Mouse (Mus musculus): ENCODE results near the gene Fkbp1b.
"Not testable (repeated sequence)": the region's sequence is repeated elsewhere in the genome, so short reads cannot be mapped to it uniquely, and the experiment has no call there.

Fkbp1b gene

DNA sequence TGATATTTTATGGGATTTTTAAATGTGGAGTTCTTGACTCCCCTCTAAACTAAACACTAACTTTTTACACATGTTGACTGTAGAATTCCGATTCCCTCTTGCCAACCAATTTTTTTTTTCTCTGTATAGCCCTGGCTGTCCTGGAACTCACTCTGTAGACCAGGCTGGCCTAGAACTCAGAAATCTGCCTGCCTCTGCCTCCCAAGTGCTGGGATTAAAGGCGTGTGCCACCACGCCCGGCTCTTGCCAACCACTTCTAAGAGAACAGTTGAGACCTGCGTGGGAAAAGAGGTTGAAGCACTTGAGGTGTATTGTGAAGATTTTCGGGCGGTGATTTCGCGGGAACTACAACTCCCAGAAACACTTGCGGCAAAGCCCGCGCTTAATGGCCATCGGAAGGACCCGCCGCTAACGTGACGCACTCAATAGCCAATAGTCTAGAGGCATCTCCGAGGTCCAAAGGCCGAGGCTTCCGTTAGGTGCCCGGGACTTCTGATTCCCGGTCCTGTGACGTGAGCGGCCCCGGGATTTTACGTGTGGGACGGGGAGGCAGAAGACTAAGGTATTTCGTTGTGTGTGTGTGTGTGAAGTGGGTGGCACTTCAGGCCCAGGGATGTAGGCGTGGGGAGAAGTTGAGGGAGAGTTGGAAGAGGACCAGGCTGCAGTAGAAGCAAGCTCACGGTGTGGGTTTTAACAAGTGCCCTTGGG lies 1.7 kb upstream of the Fkbp1b start, which contains the start of gene Wdcp:
Gene Wdcp (plus strand): TSS at position 414 of the 708 bp plus-strand sequence.
- peak; percentile 86 for DNase-seq

DNA sequence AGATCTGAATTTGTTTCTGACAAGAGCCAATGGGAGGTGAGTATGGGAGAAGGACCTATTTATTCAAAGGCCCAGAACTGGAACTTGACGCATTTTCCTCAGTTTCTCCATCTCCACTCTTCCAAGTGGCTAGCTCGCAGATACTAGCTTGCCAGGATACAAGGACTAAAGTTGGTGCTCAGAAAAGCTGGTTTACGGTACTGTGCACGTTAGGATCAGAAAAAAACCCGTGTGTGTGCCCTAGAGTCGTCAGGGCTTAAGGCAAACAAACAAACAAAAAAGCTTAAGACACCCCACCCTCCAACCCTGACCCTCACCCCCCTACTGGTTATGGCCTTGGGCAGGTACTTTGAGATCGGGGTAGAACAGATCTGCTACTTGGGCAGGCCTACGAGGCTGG lies 1.1 kb upstream of the Fkbp1b start:
- no peak for DNase-seq

DNA sequence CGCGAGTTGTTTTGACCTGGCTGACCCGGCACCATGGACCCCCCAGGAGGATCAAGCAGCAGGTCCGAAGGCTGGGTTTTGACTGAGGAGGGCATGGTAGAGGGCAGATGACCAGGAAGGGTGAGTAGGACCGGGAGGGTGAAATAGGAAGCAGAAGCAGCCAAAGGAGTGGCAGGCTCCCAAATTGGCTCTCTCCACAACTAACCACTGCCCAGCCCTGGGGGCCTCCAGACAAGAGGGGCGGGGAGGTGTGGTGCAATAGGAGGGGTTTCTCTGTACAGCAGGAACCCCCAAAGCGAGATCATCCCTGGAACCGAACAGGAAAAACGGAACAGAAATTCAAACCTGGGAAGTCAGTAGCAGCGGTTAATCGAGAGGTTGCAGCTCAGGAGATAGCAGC lies 650 bp downstream of the Fkbp1b start:
- no peak for DNase-seq

DNA sequence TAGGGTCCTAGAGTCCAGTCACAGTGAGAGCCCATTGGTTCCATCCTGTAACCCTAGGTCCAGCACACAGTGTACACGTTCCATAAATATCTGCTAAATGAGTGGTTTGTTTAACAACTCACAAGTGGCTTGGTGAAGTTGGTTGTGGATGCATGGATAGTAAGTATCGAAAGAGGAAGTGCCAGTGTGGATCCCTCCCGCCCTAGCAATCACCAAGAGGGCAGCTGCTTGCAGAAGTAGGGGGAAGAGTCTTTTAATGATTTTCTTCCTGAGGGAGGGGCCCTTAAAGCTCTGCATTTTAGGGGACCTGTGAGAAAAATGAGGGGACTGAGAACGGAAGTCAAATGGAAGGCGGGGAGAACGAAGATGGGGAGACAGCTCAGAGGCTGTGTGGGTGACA lies 1.4 kb downstream of the Fkbp1b start:
- DNase-seq, result peak; percentile 34 to 37

DNA sequence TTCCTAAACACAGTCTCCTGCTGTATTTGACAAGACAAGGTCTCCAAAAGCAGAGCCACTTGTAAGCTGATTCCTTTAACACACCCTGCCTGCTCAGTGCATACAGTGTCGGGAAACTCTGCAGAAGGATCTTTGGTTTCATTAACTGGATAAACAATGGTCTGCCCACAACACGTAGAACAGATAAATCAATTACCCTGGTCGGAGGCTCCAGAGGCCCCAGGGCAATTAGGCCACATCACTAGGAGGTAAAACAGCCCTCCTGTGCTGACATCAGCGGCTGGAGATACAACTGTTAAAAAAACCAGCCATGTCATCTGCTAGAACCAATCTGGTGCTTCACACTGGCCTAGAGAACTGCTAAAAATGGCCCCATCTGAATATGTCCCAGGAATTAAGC lies 4.4 kb downstream of the Fkbp1b start:
- no peak for DNase-seq

DNA sequence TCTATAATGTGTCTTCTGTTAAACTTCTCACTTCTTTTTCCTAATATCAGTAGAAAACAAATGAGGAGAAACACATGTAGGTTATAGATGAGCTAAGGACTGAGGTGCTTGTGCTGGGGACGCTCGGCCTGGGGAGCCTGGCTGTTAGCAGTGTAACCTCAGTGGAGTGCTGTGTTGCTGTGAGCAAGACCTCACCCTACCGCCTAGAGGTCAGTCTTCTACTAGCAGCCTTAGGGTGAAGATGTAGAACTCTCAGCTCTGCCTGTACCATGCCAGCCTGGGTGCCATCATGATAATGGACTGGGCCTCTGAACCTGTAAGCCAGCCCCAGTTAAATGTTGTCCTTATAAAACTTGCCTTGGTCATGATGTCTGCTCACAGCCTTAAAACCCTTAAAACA lies 14.1 kb downstream of the Fkbp1b start:
- DNase-seq, result no peak

DNA sequence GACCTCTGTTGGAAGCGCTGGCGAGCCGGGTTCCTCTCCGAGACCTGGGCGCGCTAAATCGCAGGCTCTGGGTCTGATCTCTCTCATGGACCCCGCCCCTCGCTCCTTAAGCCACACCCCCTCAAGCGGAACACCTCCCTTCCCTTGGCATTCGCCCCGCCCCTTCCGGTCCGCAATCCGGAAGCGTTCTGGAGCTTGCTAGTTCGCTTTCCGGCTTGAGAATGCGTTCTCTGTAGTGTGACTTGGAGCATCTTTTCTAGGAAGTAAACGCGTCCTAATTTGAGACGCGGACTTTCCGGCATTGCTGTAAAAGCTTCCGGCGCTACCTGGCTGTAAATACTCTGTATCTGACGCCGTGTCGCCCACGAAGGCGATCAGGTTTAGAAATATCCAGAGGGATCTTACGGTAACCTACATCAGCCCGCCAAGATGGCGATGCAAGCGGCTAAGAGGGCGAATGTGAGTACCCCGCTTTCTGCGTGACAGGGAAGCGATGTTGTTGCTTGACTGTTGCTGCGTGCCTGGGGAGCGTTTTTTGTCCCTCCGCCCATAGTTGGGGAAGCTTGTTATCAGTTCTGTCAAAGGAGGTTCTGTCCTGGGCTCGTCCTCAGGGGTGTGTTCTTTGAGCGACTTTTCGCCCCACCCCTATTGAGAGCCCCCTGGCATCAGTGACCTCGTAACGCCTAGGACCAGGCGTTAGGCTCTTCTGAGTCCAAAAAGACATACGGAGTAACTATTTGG lies 23.9 kb downstream of the Fkbp1b start, which contains the start of gene Sf3b6:
Gene Sf3b6 (plus strand): TSS at position 184 of the 741 bp plus-strand sequence.
- peak; percentile 100 for DNase-seq

DNA sequence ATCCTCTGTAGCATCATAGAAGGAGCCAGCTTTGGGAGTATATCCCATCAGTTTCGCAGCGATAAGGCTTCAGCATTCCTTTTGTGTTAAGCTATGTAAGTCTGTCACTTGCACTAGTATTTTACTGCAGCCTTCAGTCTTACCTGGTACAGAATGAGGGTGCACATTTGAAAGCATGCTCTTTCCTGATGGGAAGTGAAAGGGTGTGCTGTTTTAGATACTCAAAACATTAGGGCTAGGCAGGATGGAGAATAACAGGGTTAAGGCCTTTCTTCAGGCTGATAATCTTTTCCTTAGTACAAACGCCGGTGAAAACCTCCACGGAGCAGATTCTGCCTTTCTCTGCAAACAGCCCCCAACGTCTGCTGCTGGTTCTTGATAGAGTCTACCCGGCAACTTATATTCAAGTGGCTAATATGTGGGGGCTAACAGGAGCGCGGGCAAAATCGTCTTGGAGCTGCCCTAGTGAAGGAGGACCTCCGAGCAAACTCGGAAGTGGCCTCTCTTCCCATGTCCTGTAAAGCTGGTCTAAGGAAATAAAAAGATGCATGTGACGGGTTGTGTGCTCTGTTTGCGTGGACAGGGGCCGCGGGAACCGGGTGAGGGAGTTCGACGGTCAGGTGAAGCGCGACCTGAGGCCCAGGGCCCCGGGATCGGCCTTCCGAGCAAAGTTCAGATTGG lies 24.6 kb downstream of the Fkbp1b start:
- no peak for DNase-seq

DNA sequence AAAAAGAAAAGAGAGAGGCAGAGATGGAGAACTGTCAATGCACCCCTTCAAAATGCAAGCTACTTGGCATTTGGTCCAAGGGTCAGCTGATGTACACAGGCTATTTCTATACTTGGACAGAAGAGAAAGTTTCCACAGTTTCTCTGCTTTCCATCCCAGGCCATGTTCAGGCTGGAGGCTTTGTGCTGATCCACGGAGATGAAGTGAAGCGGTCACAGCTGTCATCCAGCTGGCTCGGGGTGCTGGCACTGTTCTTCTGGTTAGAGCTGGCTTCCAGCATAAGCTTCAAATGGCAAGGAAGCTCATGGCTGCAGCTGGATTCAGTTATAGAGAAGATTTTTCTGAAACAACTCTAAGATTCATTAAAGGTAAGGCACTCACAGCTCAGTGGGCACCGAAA lies 27.8 kb downstream of the Fkbp1b start:
- no peak for DNase-seq

DNA sequence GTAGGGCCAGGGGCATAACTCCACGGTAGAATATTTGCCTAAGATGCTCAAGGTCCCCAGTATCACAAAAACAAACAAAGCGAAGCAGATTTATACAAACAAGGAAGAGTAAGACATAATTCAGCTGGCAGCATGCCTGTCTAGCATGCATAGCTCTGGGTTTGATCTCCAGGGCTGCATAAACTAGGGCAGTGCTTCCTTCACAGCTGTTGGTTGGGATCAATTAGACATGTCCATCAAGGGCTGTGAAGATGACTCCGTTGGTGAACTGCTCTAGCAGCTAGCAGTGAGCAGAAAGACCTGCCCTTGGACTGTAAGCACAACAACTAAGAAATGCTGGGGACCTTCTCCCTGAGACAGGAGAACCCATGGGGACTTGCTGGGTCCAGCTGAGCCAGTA lies 29.7 kb downstream of the Fkbp1b start:
- no peak for DNase-seq

DNA sequence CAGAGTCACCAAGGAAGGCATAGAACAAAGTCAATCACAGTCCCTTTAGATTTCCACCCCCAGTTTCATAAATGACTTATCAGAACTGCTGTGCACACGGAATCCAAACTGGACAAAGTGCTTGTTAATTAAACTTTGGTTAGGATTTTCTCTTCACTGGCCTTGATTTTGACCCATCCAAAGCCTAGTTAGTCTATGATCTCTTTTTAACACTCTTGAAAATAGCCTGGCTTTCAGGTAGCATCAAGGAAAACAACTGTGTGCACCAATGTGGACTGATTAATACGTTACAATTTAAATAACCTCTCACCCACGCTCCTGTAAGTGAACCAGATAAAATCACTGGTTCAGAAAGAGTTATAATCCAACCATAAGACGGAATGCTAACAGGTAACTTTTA lies 30.4 kb downstream of the Fkbp1b start:
- no peak for DNase-seq

DNA sequence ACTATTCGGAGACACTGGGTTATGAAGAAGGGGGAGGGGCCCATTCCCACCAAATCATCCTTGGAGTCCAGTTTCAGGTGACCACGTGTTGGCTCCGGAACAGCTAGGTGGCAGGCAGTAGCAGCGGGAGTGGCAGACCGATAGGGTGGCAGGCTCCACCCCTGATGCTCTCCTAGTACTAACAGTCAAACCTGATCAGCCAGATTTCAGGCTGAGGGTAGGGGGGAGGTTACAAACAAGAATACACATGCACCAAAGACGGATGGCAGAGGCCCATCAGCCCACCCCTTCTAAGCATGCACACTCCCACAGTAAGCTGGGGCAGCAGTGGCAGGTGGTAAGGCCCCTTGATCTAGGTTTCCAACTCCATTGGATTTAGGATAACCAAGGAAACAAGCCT lies 43.9 kb downstream of the Fkbp1b start:
- DNase-seq, result not testable (repeated sequence)

DNA sequence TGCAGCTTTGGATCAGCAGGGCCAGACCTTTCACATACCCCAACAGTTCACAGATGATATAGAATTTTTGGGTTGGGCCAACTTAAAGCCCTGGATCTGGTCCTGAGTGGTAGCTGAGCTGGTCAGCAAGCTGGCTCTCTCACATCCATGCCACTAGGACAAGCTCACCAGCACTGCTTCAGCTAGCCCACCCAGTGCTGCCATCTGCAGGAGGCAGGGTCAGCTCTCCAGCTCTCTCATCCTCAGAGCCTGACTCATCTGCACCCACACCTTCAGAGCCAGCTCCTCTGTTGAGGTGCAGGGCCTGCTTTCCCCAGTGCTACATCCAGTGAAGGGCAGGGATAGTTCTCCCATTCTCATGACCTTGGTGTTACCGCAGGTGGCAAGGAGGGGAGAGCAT lies 47.7 kb downstream of the Fkbp1b start:
- DNase-seq, result no peak

DNA sequence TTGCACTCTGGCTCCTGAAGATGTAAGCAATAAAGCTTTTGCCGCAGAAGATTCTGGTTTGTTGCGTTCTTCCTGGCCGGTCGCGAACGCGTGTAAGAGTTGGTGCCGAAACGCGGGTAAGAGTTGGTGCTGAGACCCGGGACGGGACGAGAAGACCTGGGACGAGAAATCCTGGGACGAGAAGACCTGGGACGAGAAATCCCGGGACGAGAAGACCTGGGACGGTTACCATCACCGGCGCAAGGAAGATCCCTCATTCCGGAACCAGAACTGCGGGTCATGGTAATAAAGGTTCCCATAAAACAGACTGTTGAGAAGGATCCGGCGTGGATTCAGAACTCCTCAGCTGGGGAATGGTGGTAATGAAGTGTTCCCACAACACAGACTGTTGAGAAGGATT lies 53.3 kb downstream of the Fkbp1b start:
- DNase-seq, result not testable (repeated sequence)

DNA sequence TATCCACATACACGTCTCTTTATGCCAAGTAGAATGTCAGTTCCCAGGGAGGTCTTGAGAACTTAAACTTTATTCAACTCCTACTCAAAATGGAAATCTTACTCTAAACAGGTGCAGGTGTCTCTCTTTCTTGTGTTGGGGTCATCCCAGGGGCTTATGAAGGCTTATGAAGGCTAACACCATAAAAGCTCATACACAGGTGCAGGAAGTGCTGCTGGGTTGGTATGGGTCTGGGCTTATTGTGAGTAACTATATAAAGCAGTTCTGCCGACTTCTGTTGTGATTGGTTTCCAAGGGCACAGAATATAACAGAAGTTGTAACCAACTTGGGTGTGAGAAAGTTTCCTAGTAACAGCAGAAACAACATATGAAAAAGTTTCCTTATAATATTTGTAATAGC lies 56.9 kb downstream of the Fkbp1b start:
- DNase-seq, result no peak

DNA sequence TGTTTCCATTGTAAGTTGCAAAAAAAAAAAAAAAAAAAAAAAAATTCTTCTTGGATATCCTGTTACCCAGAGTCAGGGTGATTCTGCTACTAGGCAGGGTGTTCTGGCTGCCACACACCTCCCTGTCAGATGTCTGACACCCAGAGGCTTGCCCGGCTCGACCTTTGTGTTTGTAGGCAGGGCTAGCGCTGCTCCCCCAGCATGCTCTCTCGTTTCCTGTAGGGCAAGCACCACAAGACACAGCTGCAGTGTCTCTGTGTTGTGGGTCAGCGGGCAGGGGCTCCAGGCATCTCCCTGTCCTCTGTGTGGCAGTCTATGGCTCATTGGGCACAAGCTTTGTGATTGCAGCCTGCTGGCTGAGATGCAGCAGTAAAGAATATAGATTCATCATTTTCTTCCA lies 57.8 kb downstream of the Fkbp1b start:
- DNase-seq, result peak in 1 of 2 experiments; percentile 5
